Mouse (Mus musculus): ENCODE measurements around the gene Metrn.

Metrn gene

GRCm38 (mm10) chr17:25806507-25806906 is 9.6 kb upstream of the Metrn start:
- peak in 1 of 2 experiments; percentile 1 for DNase-seq

- DNase-seq = peak in 1 of 2 experiments; percentile 36
These were observed 6.0 kb upstream of the Metrn start for GRCm38 (mm10) chr17:25802825-25803517.

GRCm38 (mm10) chr17:25801029-25801428 is 4.1 kb upstream of the Metrn start:
- peak; percentile 64 to 77 for DNase-seq

- no peak for DNase-seq
These were observed 645 bp downstream of the Metrn start for GRCm38 (mm10) chr17:25796211-25796771.

GRCm38 (mm10) chr17:25795609-25796092 is 1.3 kb downstream of the Metrn start, which contains the start of gene AC134908.4:
Gene AC134908.4 (minus strand): TSS chr17:25795659.
- DNase-seq = no peak

- DNase-seq = peak in 1 of 2 experiments; percentile 11
These were observed 1.9 kb downstream of the Metrn start for GRCm38 (mm10) chr17:25794998-25795397.

- DNase-seq = peak in 1 of 2 experiments; percentile 19
These were observed 2.7 kb downstream of the Metrn start for GRCm38 (mm10) chr17:25794197-25794596.

GRCm38 (mm10) chr17:25792615-25793014 is 4.3 kb downstream of the Metrn start, which contains the start of gene Fam173a:
Gene Fam173a (minus strand): TSS chr17:25792901.
- peak; percentile 53 to 57 for DNase-seq

- peak; percentile 86 to 90 for DNase-seq
These were observed 5.0 kb downstream of the Metrn start for GRCm38 (mm10) chr17:25791843-25792527.

GRCm38 (mm10) chr17:25791320-25791842 is 5.6 kb downstream of the Metrn start:
- no peak for DNase-seq

- DNase-seq = no peak
These were observed 10.0 kb downstream of the Metrn start for GRCm38 (mm10) chr17:25786781-25787504.

- no peak for DNase-seq
These were observed 10.7 kb downstream of the Metrn start, which contains the start of gene Ccdc78 for GRCm38 (mm10) chr17:25786280-25786679. Gene Ccdc78 (plus strand): TSS chr17:25786580.

- DNase-seq = peak; percentile 97 to 99
These were observed 11.6 kb downstream of the Metrn start, which contains the start of gene Haghl for GRCm38 (mm10) chr17:25785281-25785745. Gene Haghl (minus strand): TSS chr17:25785673.

GRCm38 (mm10) chr17:25783861-25784574 is 12.9 kb downstream of the Metrn start:
- DNase-seq = no peak

GRCm38 (mm10) chr17:25783086-25783485 is 13.8 kb downstream of the Metrn start:
- peak in 1 of 2 experiments; percentile 68 for DNase-seq

GRCm38 (mm10) chr17:25781339-25781738 is 15.6 kb downstream of the Metrn start:
- no peak for DNase-seq

GRCm38 (mm10) chr17:25777948-25778347 is 19.0 kb downstream of the Metrn start:
- no peak for DNase-seq

GRCm38 (mm10) chr17:25775318-25776062 is 21.4 kb downstream of the Metrn start:
- DNase-seq = no peak

GRCm38 (mm10) chr17:25773549-25774120 is 23.3 kb downstream of the Metrn start, which contains the start of gene Narfl:
Gene Narfl (plus strand): TSS chr17:25773776.
- peak; percentile 99 for DNase-seq

GRCm38 (mm10) chr17:25769331-25769730 is 27.6 kb downstream of the Metrn start:
- DNase-seq = no peak

Measured in cerebellum, postnatal 36 days (tissue).